Comparison of ENCODE assay signal across 20 mouse cellular contexts in the genomic region with DNA sequence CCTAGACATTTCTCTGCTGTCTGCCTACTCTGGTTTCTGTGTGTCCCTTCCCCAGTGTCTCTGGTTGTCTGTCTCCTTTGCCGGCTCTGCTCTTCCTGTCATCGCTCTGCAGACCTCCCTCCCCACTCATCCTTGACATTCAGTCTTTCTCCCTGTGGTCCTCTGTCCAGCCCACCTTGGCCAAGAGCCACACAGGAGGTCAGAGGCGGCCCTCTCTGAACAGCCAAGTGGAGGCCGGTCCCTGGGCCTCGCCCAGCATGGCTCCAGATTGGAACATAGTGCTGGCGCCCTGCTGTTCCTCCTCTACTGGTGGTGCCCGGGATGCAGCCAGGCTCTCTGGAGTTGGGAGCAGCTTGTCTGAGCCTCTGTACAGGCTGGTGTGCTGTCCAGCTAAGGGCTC. TPM values are rescaled to one million over a fixed set of nuclear protein-coding genes. Genes with fewer than 3 reads are reported as not detected.
DNase-seq lines count a peak whose midpoint lies in the region; ATAC-seq and TF ChIP-seq lines count a peak whose summit lies in the region.
"Had no signal": no experiment of that assay in that cellular context is flagged by ENCODE, and none has a peak within 500 bp of the region (broad histone marks: within the 10 kb centered on the region; RNA-seq: fewer than 3 reads in every experiment).

No protein-coding gene starts in this region.

- H3K4me1 ChIP-seq in hindbrain, embryonic 10.5 days (replicated peaks): peaks cover 38% of the 10 kb centered on the region
- no peaks in the 10 kb centered on the region for H3K4me1 ChIP-seq in hindbrain, postnatal 0 days (ENCODE audit: insufficient read depth, low read length)
- peaks cover 44% of the 10 kb centered on the region for H3K4me1 ChIP-seq in brown adipose tissue, adult 24 weeks (ENCODE audit: control insufficient read depth, insufficient read depth, insufficient read length, low read length)
- H3K4me1 ChIP-seq in heart, postnatal 0 days (ENCODE audit: control insufficient read depth, insufficient read depth): peaks cover 53% of the 10 kb centered on the region

- no peak for DNase-seq in hindbrain, embryonic 10.5 days (ENCODE audit: low spot score)
- no peak for DNase-seq in hindbrain, postnatal 0 days (ENCODE audit: low spot score)
- peak; percentile 89 for DNase-seq in adrenal gland, adult 2 months
- DNase-seq in heart, postnatal 0 days (ENCODE audit: low spot score): no peak
- DNase-seq in left cerebral cortex, postnatal 10 days (ENCODE audit: extremely low spot score in 1 of 2, low spot score in 2 of 2): no peak
- no peak for DNase-seq in gastrocnemius, postnatal 25 days
- no peak for DNase-seq in gastrocnemius, postnatal 10 days
- DNase-seq: cerebellum, postnatal 25 days; kidney, adult 11 months; kidney, postnatal 36 days; lung, embryonic 14.5 days; midbrain, embryonic 14.5 days had no signal

- no peak for TF ChIP-seq EP300 in heart, postnatal 0 days (IDR thresholded peaks at IDR 0.05; ENCODE audit: low read depth)

- no peaks in the 10 kb centered on the region for H3K9me3 ChIP-seq in hindbrain, embryonic 10.5 days
- no peaks in the 10 kb centered on the region for H3K9me3 ChIP-seq in hindbrain, postnatal 0 days (ENCODE audit: low read length)
- no peaks in the 10 kb centered on the region for H3K9me3 ChIP-seq in heart, postnatal 0 days (replicated peaks; ENCODE audit: control insufficient read depth, low read length)
- H3K9me3 ChIP-seq: hindbrain, embryonic 13.5 days had no signal

- peaks cover 48% of the 10 kb centered on the region for H3K36me3 ChIP-seq in hindbrain, embryonic 10.5 days
- H3K36me3 ChIP-seq in hindbrain, postnatal 0 days (ENCODE audit: insufficient read depth, low read length): no peaks in the 10 kb centered on the region
- peaks cover 62% of the 10 kb centered on the region for H3K36me3 ChIP-seq in heart, postnatal 0 days (replicated peaks; ENCODE audit: control insufficient read depth, insufficient read depth, low read length)
- H3K36me3 ChIP-seq: hindbrain, embryonic 13.5 days had no signal

- 89% methylated on average over 7 of the region's 7 CpGs for WGBS in hindbrain, embryonic 10.5 days
- WGBS in hindbrain, postnatal 0 days: 61% methylated on average over 7 of the region's 7 CpGs
- 46% methylated on average over 7 of the region's 7 CpGs for WGBS in heart, postnatal 0 days

- TF ChIP-seq CTCF in hindbrain, postnatal 0 days (IDR thresholded peaks at IDR 0.05; ENCODE audit: low read depth): no peak
- no peak for TF ChIP-seq CTCF in heart, postnatal 0 days (IDR thresholded peaks at IDR 0.05; ENCODE audit: low read depth)

- H3K4me2 ChIP-seq in hindbrain, postnatal 0 days (ENCODE audit: low read depth, low read length): no peak overlapping the region
- H3K4me2 ChIP-seq in heart, postnatal 0 days (ENCODE audit: low read depth, low read length): no peak overlapping the region
- H3K4me2 ChIP-seq: hindbrain, embryonic 13.5 days; lung, embryonic 14.5 days had no signal

- intact Hi-C loops in left cerebral cortex, postnatal 10 days (cut with DNase I): no loop called here

- no peak overlapping the region for H3K4me3 ChIP-seq in hindbrain, embryonic 10.5 days
- no peak overlapping the region for H3K4me3 ChIP-seq in hindbrain, postnatal 0 days (ENCODE audit: low read length)
- H3K4me3 ChIP-seq in brown adipose tissue, adult 24 weeks (ENCODE audit: insufficient read depth, low read depth, low read length): no peak overlapping the region
- no peak overlapping the region for H3K4me3 ChIP-seq in heart, postnatal 0 days (ENCODE audit: low read depth, low read length)
- H3K4me3 ChIP-seq: hindbrain, embryonic 13.5 days had no signal

- no peaks in the 10 kb centered on the region for H3K27me3 ChIP-seq in hindbrain, embryonic 10.5 days (ENCODE audit: insufficient read depth, poor library complexity, severe bottlenecking)
- no peaks in the 10 kb centered on the region for H3K27me3 ChIP-seq in hindbrain, postnatal 0 days (ENCODE audit: insufficient read depth, low read length)
- no peaks in the 10 kb centered on the region for H3K27me3 ChIP-seq in heart, postnatal 0 days (ENCODE audit: control insufficient read depth, insufficient read depth, low read length)
- H3K27me3 ChIP-seq: hindbrain, embryonic 13.5 days; Patski had no signal

- H3K9ac ChIP-seq in hindbrain, postnatal 0 days (replicated peaks; ENCODE audit: low read length): no peak overlapping the region
- peak overlapping the region; percentile 30; the same call in 1 of the 2 replicates for H3K9ac ChIP-seq in heart, postnatal 0 days (replicated peaks; ENCODE audit: low read depth, low read length)
- H3K9ac ChIP-seq: hindbrain, embryonic 13.5 days; lung, embryonic 14.5 days had no signal

- ATAC-seq in hindbrain, postnatal 0 days: no peak
- ATAC-seq in heart, postnatal 0 days (ENCODE audit: insufficient read depth, low read depth): no peak
- ATAC-seq: Patski had no signal

- H3K27ac ChIP-seq in hindbrain, embryonic 10.5 days: 0 out of 2 replicates have a peak overlapping the region, but pooled peaks have one; percentile 30
- H3K27ac ChIP-seq in hindbrain, postnatal 0 days: no peak overlapping the region
- peak overlapping the region; percentile 40 for H3K27ac ChIP-seq in brown adipose tissue, adult 24 weeks (replicated peaks; ENCODE audit: low read depth, low read length)
- peak overlapping the region; percentile 43 for H3K27ac ChIP-seq in heart, postnatal 0 days (ENCODE audit: low read depth)
- H3K27ac ChIP-seq: hindbrain, embryonic 13.5 days had no signal

RNA-seq across cellular contexts. Expression of a gene that starts 34.2 kb away (rescaled TPM):
- 15.2 and 18.2 TPM in 2 replicates for polyA plus RNA-seq in hindbrain, embryonic 10.5 days (2016; fragmentation: Nextera tagmentation; extraction: Ambion mirVana)
- total RNA-seq in hindbrain, postnatal 0 days (2014; rRNA removed): 37.8 and 39.2 TPM in 2 replicates
- polyA plus RNA-seq in hindbrain, postnatal 0 days (2015; fragmentation: Nextera tagmentation; extraction: Ambion mirVana): 3.5 and 3.7 TPM in 2 replicates
- total RNA-seq in adrenal gland, adult 2 months (2021): 100 to 1,000 TPM in 1 of 2 experiments, 10 to 100 TPM in 1; 87.4 to 150 TPM
- 122 and 125 TPM in 2 replicates for polyA plus RNA-seq in adrenal gland, adult 2 months (2012; rRNA removed)
- 32.5 and 49.7 TPM in 2 replicates for polyA plus RNA-seq in brown adipose tissue, adult 24 weeks (2012; ENCODE audit: insufficient read depth, insufficient read length, missing spikeins)
- 473 and 516 TPM in 2 replicates for total RNA-seq in heart, postnatal 0 days (2014; rRNA removed; ENCODE audit: low replicate concordance)
- polyA plus RNA-seq in heart, postnatal 0 days (2015; fragmentation: Nextera tagmentation; extraction: Ambion mirVana): 41.2 and 42.4 TPM in 2 replicates
- 10 to 100 TPM; 11.0 to 11.5 TPM for total RNA-seq in left cerebral cortex, postnatal 10 days (2021)
- total RNA-seq in gastrocnemius, postnatal 25 days (2021): 100 to 1,000 TPM; 105 to 107 TPM
- total RNA-seq in gastrocnemius, postnatal 10 days (2021): 100 to 1,000 TPM; 256 to 295 TPM

RNA-seq across cellular contexts. Expression of a gene that starts 49.7 kb away (rescaled TPM):
- not detected in 2 replicates for polyA plus RNA-seq in hindbrain, embryonic 10.5 days (2016; fragmentation: Nextera tagmentation; extraction: Ambion mirVana)
- total RNA-seq in hindbrain, postnatal 0 days (2014; rRNA removed): not detected in 2 replicates
- polyA plus RNA-seq in hindbrain, postnatal 0 days (2015; fragmentation: Nextera tagmentation; extraction: Ambion mirVana): not detected in 2 replicates
- total RNA-seq in adrenal gland, adult 2 months (2021): not detected
- polyA plus RNA-seq in adrenal gland, adult 2 months (2012; rRNA removed): not detected in 2 replicates
- not detected in 2 replicates for polyA plus RNA-seq in brown adipose tissue, adult 24 weeks (2012; ENCODE audit: insufficient read depth, insufficient read length, missing spikeins)
- not detected in 2 replicates for total RNA-seq in heart, postnatal 0 days (2014; rRNA removed; ENCODE audit: low replicate concordance)
- polyA plus RNA-seq in heart, postnatal 0 days (2015; fragmentation: Nextera tagmentation; extraction: Ambion mirVana): not detected in 2 replicates
- not detected for total RNA-seq in left cerebral cortex, postnatal 10 days (2021)
- total RNA-seq in gastrocnemius, postnatal 25 days (2021): not detected
- total RNA-seq in gastrocnemius, postnatal 10 days (2021): not detected
- total RNA-seq: granulocyte monocyte progenitor cell, adult 5-6 weeks; layer of hippocampus, postnatal 36 days; liver, adult 2 months had no signal
- polyA plus RNA-seq: hindbrain, embryonic 13.5 days; liver, adult 2 months; lung, embryonic 14.5 days; midbrain, embryonic 14.5 days; Patski; small intestine, adult 2 months; thymus, postnatal 0 days had no signal
